Mouse (Mus musculus): ENCODE results near the gene Heatr9.

Heatr9 gene

GRCm38 (mm10) chr11:83534143-83534542 lies 12.2 kb upstream of the Heatr9 start:
- in situ Hi-C loops (cut with MboI, MseI): no loop called here

- in situ Hi-C loops (cut with MboI, MseI): no loop called here
These were observed 11.2 kb upstream of the Heatr9 start for GRCm38 (mm10) chr11:83533192-83533591.

GRCm38 (mm10) chr11:83530360-83530759 lies 8.4 kb upstream of the Heatr9 start, which contains the start of gene Ccl5:
TSS of gene Ccl5 (minus strand) at chr11:83530518.
- in situ Hi-C loops (cut with MboI, MseI): no loop called here

GRCm38 (mm10) chr11:83529024-83529423 lies 7.0 kb upstream of the Heatr9 start:
- in situ Hi-C loops (cut with MboI, MseI): no loop called here

GRCm38 (mm10) chr11:83518371-83518770 lies 3.6 kb downstream of the Heatr9 start:
- in situ Hi-C loops (cut with MboI, MseI): no loop called here

GRCm38 (mm10) chr11:83517153-83517552 lies 4.8 kb downstream of the Heatr9 start:
- in situ Hi-C loops (cut with MboI, MseI): no loop called here

- in situ Hi-C loops (cut with MboI, MseI): no loop called here
These were observed 12.5 kb downstream of the Heatr9 start for GRCm38 (mm10) chr11:83509521-83509920.

- in situ Hi-C loops (cut with MboI, MseI): no loop called here
These were observed 17.7 kb downstream of the Heatr9 start for GRCm38 (mm10) chr11:83504308-83504707.

- in situ Hi-C loops (cut with MboI, MseI): loop anchor here in 1 of 2 experiments (10.0 kb wide), 1 partner anchor 171 kb away; no protein-coding TSS in a partner anchor
These were observed 26.4 kb downstream of the Heatr9 start for GRCm38 (mm10) chr11:83495571-83495970.

- in situ Hi-C loops (cut with MboI, MseI): loop anchor here in 1 of 2 experiments (10.0 kb wide), 1 partner anchor 167 kb away; no protein-coding TSS in a partner anchor
These were observed 30.5 kb downstream of the Heatr9 start for GRCm38 (mm10) chr11:83491488-83491887.

- in situ Hi-C loops (cut with MboI, MseI): no loop called here
These were observed 48.5 kb downstream of the Heatr9 start for GRCm38 (mm10) chr11:83473235-83474016.

- in situ Hi-C loops (cut with MboI, MseI): no loop called here
These were observed 49.4 kb downstream of the Heatr9 start, which contains the start of gene Taf15 for GRCm38 (mm10) chr11:83472324-83473234. TSS of gene Taf15 (plus strand) at chr11:83473086.

GRCm38 (mm10) chr11:83471766-83472165 lies 50.2 kb downstream of the Heatr9 start:
- in situ Hi-C loops (cut with MboI, MseI): no loop called here

GRCm38 (mm10) chr11:83468765-83469164 lies 53.2 kb downstream of the Heatr9 start:
- in situ Hi-C loops (cut with MboI, MseI): no loop called here

- in situ Hi-C loops (cut with MboI, MseI): no loop called here
These were observed 54.8 kb downstream of the Heatr9 start for GRCm38 (mm10) chr11:83467120-83467652.

GRCm38 (mm10) chr11:83465976-83466375 lies 56.0 kb downstream of the Heatr9 start:
- in situ Hi-C loops (cut with MboI, MseI): no loop called here

- in situ Hi-C loops (cut with MboI, MseI): no loop called here
These were observed 59.2 kb downstream of the Heatr9 start, which contains the start of gene Mmp28 for GRCm38 (mm10) chr11:83462711-83463244. TSS of gene Mmp28 (minus strand) at chr11:83463071.
